Mouse (Mus musculus) heart, adult 2 months (tissue): ENCODE measurements around the gene Acsf3. TPM values are rescaled to one million over a fixed set of nuclear protein-coding genes. Genes with fewer than 3 reads are reported as not detected.

Experiments used
- DNase-seq, 2 experiments: peaks; one replicate each; pipeline ENCODE4 v3.0.0; 2021
- H3K27ac ChIP-seq: fragments of 200-600 bp; 2 replicates; pipeline ENCODE4 v1.8.1; 2022
- H3K27me3 ChIP-seq: fragments of 200-500 bp; 2 replicates; pipeline ENCODE4 v1.6.1; 2012; ENCODE audit warnings: mild to moderate bottlenecking, low read length, inconsistent platforms, mixed read lengths; ENCODE audit not compliant: control insufficient read depth, insufficient read depth
- H3K36me3 ChIP-seq: fragments of 200-500 bp; 2 replicates; pipeline ENCODE4 v1.6.1; 2012; ENCODE audit warnings: low read length, inconsistent platforms; ENCODE audit not compliant: control insufficient read depth, insufficient read depth
- H3K4me1 ChIP-seq: fragments of 200-500 bp; 2 replicates; pipeline ENCODE4 v1.6.1; 2011; ENCODE audit warnings: low read length; ENCODE audit not compliant: control insufficient read depth, insufficient read depth
- H3K4me3 ChIP-seq: fragments of 200-600 bp; 2 replicates; pipeline ENCODE4 v1.8.1; 2022
- H3K79me2 ChIP-seq: fragments of 200-500 bp; replicated peaks from 2 replicates; pipeline ENCODE4 v1.6.1; 2012; ENCODE audit warnings: mild to moderate bottlenecking, inconsistent platforms, low read length, moderate library complexity, mixed read lengths; ENCODE audit not compliant: control insufficient read depth, insufficient read depth
- H3K9ac ChIP-seq: fragments of 200-500 bp; 2 replicates; pipeline ENCODE4 v1.6.1; 2012; ENCODE audit warnings: low read depth, mild to moderate bottlenecking, control low read depth, inconsistent platforms, low read length, mixed read lengths
- CTCF ChIP-seq: fragments of 200-600 bp; IDR thresholded peaks from 2 replicates; pipeline ENCODE4 v1.8.1; 2022; ENCODE audit warnings: antibody characterized with exemption, mild to moderate bottlenecking, moderate library complexity
- EP300 ChIP-seq: fragments of 200-500 bp; IDR thresholded peaks from 2 replicates; pipeline ENCODE4 v1.6.1; 2011; ENCODE audit warnings: low read depth, low read length, control low read depth; ENCODE audit not compliant: insufficient read depth
- POLR2A ChIP-seq: fragments of 200-500 bp; IDR thresholded peaks from 2 replicates; pipeline ENCODE4 v1.6.1; 2011; ENCODE audit warnings: mild to moderate bottlenecking, low read depth, low read length, control low read depth; ENCODE audit not compliant: insufficient read depth
- WGBS: fragments of 180-500 bp; shearing (Covaris S2); methylation state at CpG from one replicate; pipeline ENCODE4 v1.1.7; 2018; 5-methylcytosine and 5-hydroxymethylcytosine counted together
- intact Hi-C: fragments of 180-260 bp; cut with DNase I; formaldehyde crosslinking; loops from one replicate; pipeline ENCODE4 v1.15.1; 2025
- polyA plus RNA-seq: library from polyadenylated mRNA; depleted of rRNA; stranded (reverse); fragments of >200 nt; gene quantifications from 2 replicates; pipeline ENCODE4 v1.2.3, GENCODE M21; 2012
- total RNA-seq, 2 experiments: library from RNA; stranded (reverse); gene quantifications; 2 replicates each; pipeline ENCODE4 v1.2.3; 2021

Gene Acsf3
- total and polyA plus RNA-seq, 3 experiments: 25.1 to 29.6 (median 25.6) TPM

DNA sequence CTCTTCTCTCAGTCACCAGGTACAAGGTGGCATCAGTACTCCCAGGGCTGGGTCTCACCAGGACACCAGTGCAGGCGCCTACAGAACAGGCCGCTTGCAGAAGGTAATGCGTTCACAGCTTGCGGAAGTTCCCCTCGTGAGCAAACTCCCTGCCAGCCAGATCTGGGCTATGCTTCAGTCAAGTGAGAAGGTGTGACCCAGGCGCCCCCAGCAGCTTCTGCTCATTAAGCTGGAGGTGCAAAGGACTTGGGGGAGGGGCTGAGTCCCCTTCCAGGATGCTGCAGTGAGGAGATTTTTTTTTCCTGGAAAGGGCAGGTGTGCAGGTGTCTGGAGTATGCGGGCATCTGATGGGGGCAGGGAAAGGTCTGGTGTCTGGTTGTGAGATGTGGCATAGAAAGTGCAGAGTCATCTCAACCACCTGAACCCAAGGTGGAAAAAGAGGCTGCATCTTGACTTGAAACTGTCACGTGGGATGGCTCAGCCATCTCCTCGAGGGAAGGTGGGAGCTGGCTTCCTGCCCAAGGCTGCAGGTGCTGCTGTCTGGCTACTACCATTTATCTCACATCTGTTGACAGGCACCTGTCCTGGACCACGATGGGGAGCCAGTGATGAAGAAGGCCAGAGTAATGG, 2.7 kb upstream of the Acsf3 start:
- Histone ChIP-seq H3K79me2 (no peaks in the 10 kb centered on the region), H3K9ac (no peak overlapping the region), H3K27ac (no peak overlapping the region), H3K36me3 (no peaks in the 10 kb centered on the region), H3K4me1 (peaks cover 3% of the 10 kb centered on the region), H3K27me3 (no peaks in the 10 kb centered on the region), H3K4me3 (no peak overlapping the region)
- 24% methylated on average over 10 of the region's 10 CpGs for WGBS
- DNase-seq: no peak
- TF ChIP-seq EP300: no peak
- no peak for TF ChIP-seq CTCF
- no peak for TF ChIP-seq POLR2A
- intact Hi-C loops: loop anchor here (10.0 kb wide), 1 partner anchor 88 kb away; no protein-coding TSS in a partner anchor

DNA sequence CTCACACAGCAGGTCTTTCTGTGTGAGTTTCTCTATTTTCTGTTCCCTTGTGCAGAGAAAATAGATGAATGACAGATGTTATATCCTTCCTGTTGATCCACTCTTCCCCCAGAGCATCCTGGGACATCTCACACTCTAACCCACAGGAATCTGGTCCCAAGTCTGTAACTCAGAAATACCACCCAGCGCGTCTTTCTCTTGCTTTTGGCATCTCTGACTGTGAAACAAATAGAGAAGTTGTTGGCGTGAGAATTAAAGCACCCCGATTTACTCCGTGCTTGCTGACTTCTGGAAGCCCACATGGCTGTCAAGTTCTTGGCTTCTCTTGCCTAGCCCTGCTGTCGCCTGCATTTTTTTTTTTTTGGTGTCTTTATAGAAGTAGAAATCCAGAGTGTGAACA, 2.4 kb downstream of the Acsf3 start:
- H3K9ac ChIP-seq: no peak overlapping the region
- 85% methylated on average over 6 of the region's 6 CpGs for WGBS
- TF ChIP-seq EP300: no peak
- no peak for TF ChIP-seq CTCF
- no peak for TF ChIP-seq POLR2A
- H3K4me1 ChIP-seq: peaks cover 3% of the 10 kb centered on the region
- no peak overlapping the region for H3K27ac ChIP-seq
- intact Hi-C loops: loop anchor here (10.0 kb wide), 1 partner anchor 93 kb away; no protein-coding TSS in a partner anchor
- no peaks in the 10 kb centered on the region for H3K79me2 ChIP-seq
- H3K4me3 ChIP-seq: no peak overlapping the region
- no peak for DNase-seq
- no peaks in the 10 kb centered on the region for H3K36me3 ChIP-seq
- no peaks in the 10 kb centered on the region for H3K27me3 ChIP-seq

DNA sequence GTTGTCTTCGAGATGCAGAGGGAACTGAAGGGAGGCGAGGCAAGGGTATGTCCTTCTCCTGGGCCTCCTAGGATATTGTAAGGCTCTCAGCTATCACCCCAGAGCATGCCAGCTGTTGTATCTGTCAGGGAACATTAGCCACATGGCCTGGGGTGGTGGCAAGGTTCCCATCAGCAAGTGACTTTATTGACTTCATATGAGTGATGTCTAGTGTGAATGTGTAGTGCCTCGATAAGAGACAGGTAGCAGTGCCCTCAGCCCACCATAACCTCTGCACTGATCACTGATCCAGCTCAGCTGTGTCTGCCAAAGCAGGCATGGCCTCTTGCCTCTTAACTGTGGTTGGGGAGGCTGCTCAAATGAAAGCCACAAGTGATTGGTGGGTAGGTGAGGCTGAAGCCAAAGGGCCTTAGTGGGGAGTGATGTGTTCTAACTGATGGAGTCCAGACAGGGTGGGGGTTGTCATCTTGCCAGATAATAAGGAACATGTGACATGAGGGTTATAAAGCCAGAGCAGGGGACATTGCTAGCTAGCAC, 3.5 kb downstream of the Acsf3 start:
- H3K36me3 ChIP-seq: no peaks in the 10 kb centered on the region
- H3K27ac ChIP-seq: no peak overlapping the region
- H3K79me2 ChIP-seq: no peaks in the 10 kb centered on the region
- WGBS: 63% methylated on average over 3 of the region's 3 CpGs
- intact Hi-C loops: loop anchor here (10.0 kb wide), 1 partner anchor 94 kb away; no protein-coding TSS in a partner anchor
- no peak for DNase-seq
- H3K4me3 ChIP-seq: no peak overlapping the region
- H3K9ac ChIP-seq: no peak overlapping the region
- H3K27me3 ChIP-seq: no peaks in the 10 kb centered on the region
- H3K4me1 ChIP-seq: peaks cover 3% of the 10 kb centered on the region
- TF ChIP-seq EP300: no peak
- no peak for TF ChIP-seq POLR2A
- no peak for TF ChIP-seq CTCF

DNA sequence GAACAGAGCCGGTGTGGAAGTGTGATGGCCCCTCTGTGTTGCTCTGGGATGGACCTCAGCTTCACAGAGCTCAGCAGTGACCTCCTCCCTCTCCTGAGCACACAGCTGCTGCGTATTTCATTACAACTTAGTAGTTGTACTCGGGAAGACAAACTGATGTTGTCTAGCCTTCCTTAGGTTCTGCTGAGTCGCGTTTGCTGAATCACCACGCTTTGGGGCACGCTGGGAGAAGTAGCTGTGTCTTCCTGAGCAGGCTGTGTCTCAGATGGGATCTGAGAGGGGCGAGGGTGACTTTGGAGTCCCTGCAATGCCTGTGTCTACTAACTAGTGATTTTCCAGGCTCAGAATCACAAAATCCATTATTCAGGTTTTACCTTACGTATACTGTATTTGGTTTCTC, 4.0 kb downstream of the Acsf3 start:
- Histone ChIP-seq H3K79me2 (no peaks in the 10 kb centered on the region), H3K36me3 (no peaks in the 10 kb centered on the region), H3K9ac (no peak overlapping the region), H3K4me1 (peaks cover 3% of the 10 kb centered on the region), H3K27ac (no peak overlapping the region), H3K27me3 (no peaks in the 10 kb centered on the region), H3K4me3 (no peak overlapping the region)
- no peak for DNase-seq
- TF ChIP-seq EP300 (no peak), CTCF (no peak), POLR2A (no peak)
- WGBS: 74% methylated on average over 9 of the region's 9 CpGs
- intact Hi-C loops: loop anchor here (10.0 kb wide), 1 partner anchor 94 kb away; no protein-coding TSS in a partner anchor

DNA sequence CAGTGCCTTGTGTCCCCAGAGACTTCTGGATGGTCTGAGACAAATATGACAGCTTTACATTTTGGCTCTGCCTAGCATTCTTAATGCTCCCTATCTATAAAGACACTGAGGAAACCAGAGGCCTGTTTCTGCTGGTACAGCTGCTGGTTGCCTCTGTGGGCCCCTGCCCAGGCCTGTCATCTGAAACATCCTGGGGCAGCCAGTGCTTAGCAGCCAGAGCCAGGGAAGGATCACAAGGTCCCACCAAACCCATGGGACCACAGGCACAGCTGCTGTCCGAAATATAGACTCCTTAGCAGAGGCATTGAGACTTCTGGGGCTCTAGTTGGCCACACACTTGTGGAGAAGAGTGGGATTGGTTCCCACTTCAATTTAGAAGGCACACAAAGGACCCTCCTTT, 9.5 kb downstream of the Acsf3 start:
- DNase-seq: no peak
- no peak overlapping the region for H3K9ac ChIP-seq
- no peaks in the 10 kb centered on the region for H3K79me2 ChIP-seq
- no peak overlapping the region for H3K4me3 ChIP-seq
- no peak overlapping the region for H3K27ac ChIP-seq
- H3K4me1 ChIP-seq: no peaks in the 10 kb centered on the region
- no peaks in the 10 kb centered on the region for H3K27me3 ChIP-seq
- intact Hi-C loops: no loop called here
- H3K36me3 ChIP-seq: no peaks in the 10 kb centered on the region
- TF ChIP-seq CTCF (no peak), EP300 (no peak), POLR2A (no peak)
- 69% methylated on average over 1 of the region's 1 CpGs for WGBS

DNA sequence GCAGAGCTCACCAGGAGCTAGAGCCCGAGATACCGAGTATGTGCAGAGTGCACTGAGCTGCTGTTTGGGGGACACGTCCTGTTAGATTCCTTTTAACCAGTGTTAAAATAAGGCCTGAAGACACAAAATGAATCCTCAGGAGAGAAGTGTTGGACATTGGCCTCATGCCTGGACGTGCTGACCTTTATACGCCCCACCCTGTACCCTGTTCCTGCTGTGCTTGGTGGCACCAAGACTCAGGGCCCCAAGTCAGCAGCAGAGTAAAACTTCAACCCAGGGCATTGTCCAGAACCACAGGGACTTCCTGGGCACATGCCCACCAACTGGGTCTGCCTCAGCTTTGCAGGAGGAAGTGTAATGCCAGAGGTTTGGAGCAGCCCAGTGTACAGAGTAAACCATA, 14.5 kb downstream of the Acsf3 start:
- Histone ChIP-seq H3K27ac (no peak overlapping the region), H3K4me1 (no peaks in the 10 kb centered on the region), H3K27me3 (no peaks in the 10 kb centered on the region), H3K4me3 (no peak overlapping the region), H3K36me3 (no peaks in the 10 kb centered on the region), H3K79me2 (no peaks in the 10 kb centered on the region), H3K9ac (no peak overlapping the region)
- 90% methylated on average over 5 of the region's 5 CpGs for WGBS
- intact Hi-C loops: no loop called here
- no peak for DNase-seq
- TF ChIP-seq POLR2A (no peak), EP300 (no peak), CTCF (no peak)
